Mouse (Mus musculus) MEL (cell line): ENCODE measurements around the gene Nhsl2. TPM values are rescaled to one million over a fixed set of nuclear protein-coding genes. Genes with fewer than 3 reads are reported as not detected.

Experiments used
- DNase-seq: peaks from one replicate; pipeline ENCODE4 v3.0.0; 2011; ENCODE audit warnings: low read depth, low spot score
- H3K27ac ChIP-seq: 2 replicates; pipeline ENCODE4 v1.5.1; 2012; ENCODE audit warnings: low read depth, mild to moderate bottlenecking, control low read depth, low read length, moderate library complexity; ENCODE audit not compliant: control insufficient read depth
- H3K27me3 ChIP-seq, 2 experiments: fragments of 150-350 bp in 1 of 2; sonication (generic) in 1 of 2; 2 replicates each; pipeline ENCODE4 v1.6.1; 2012; ENCODE audit warnings: low read length in 2 of 2, mild to moderate bottlenecking in 2 of 2, improper control_type of control experiment in 1 of 2, moderate library complexity in 1 of 2; ENCODE audit not compliant: insufficient read depth in 2 of 2, control insufficient read depth in 1 of 2
- H3K36me3 ChIP-seq, 2 experiments: 2 replicates each; pipeline ENCODE4 v1.6.1; 2012 to 2014; ENCODE audit warnings: low read length in 2 of 2, improper control_type of control experiment in 1 of 2, inconsistent platforms in 1 of 2, mild to moderate bottlenecking in 1 of 2; ENCODE audit not compliant: insufficient read depth in 2 of 2, control insufficient read depth in 1 of 2
- H3K4me1 ChIP-seq, 2 experiments: fragments of 150-350 bp in 1 of 2; sonication (generic) in 1 of 2; 2 replicates each; pipeline ENCODE4 v1.6.1; 2012; ENCODE audit warnings: low read length in 2 of 2, improper control_type of control experiment in 1 of 2, mild to moderate bottlenecking in 1 of 2; ENCODE audit not compliant: insufficient read depth in 2 of 2, control insufficient read depth in 1 of 2
- H3K4me3 ChIP-seq, 2 experiments: fragments of 150-350 bp in 1 of 2; sonication (generic) in 1 of 2; 2 replicates each; pipeline ENCODE4 v1.5.1; 2012; ENCODE audit warnings: low read depth in 2 of 2, low read length in 2 of 2, mild to moderate bottlenecking in 2 of 2, moderate library complexity in 2 of 2, control low read depth in 1 of 2, improper control_type of control experiment in 1 of 2; ENCODE audit not compliant: control insufficient read depth in 1 of 2, insufficient read depth in 1 of 2
- H3K79me2 ChIP-seq: 2 replicates; pipeline ENCODE4 v1.6.1; 2012; ENCODE audit warnings: mild to moderate bottlenecking, low read length, moderate library complexity; ENCODE audit not compliant: control insufficient read depth, poor library complexity, insufficient read depth
- H3K9ac ChIP-seq: 2 replicates; pipeline ENCODE4 v1.6.1; 2012; ENCODE audit warnings: low read depth, mild to moderate bottlenecking, control low read depth, low read length, moderate library complexity; ENCODE audit not compliant: control insufficient read depth, poor library complexity, severe bottlenecking
- H3K9me3 ChIP-seq: fragments of 150-350 bp; sonication (generic); replicated peaks from 2 replicates; pipeline ENCODE4 v1.6.1; 2012; ENCODE audit warnings: mild to moderate bottlenecking, low read length, improper control_type of control experiment, moderate library complexity; ENCODE audit not compliant: insufficient read depth
- CHD1 ChIP-seq: IDR thresholded peaks from 2 replicates; pipeline ENCODE4 v1.6.1; 2012; ENCODE audit warnings: low read depth, mild to moderate bottlenecking, inconsistent platforms, low read length, improper control_type of control experiment
- CHD2 ChIP-seq: IDR thresholded peaks from 2 replicates; pipeline ENCODE4 v1.6.1; 2011; ENCODE audit warnings: low read length, improper control_type of control experiment
- E2F4 ChIP-seq: IDR thresholded peaks from 2 replicates; pipeline ENCODE4 v1.6.1; 2011; ENCODE audit warnings: low read depth, low read length, improper control_type of control experiment, borderline replicate concordance
- ELF1 ChIP-seq: IDR thresholded peaks from 2 replicates; pipeline ENCODE4 v1.6.1; 2014; ENCODE audit warnings: low read depth, mild to moderate bottlenecking, inconsistent platforms, low read length, improper control_type of control experiment, moderate library complexity
- JUND ChIP-seq: IDR thresholded peaks from 2 replicates; pipeline ENCODE4 v1.6.1; 2011; ENCODE audit warnings: low read depth, mild to moderate bottlenecking, improper control_type of control experiment, low read length
- POLR2A ChIP-seq, 2 experiments: IDR thresholded peaks; 2 replicates each; pipeline ENCODE4 v1.6.1; 2011 to 2012; ENCODE audit warnings: low read length in 2 of 2, mild to moderate bottlenecking in 2 of 2, control low read depth in 1 of 2, improper control_type of control experiment in 1 of 2, low read depth in 1 of 2, moderate library complexity in 1 of 2; ENCODE audit not compliant: control insufficient read depth in 1 of 2, insufficient read depth in 1 of 2, poor library complexity in 1 of 2
- POLR2AphosphoS5 ChIP-seq: IDR thresholded peaks from 2 replicates; pipeline ENCODE4 v1.6.1; 2012; ENCODE audit warnings: low read depth, borderline replicate concordance, mild to moderate bottlenecking, inconsistent platforms, low read length, moderate library complexity, mixed read lengths
- RCOR1 ChIP-seq: IDR thresholded peaks from 2 replicates; pipeline ENCODE4 v1.6.1; 2012; ENCODE audit warnings: low read depth, mild to moderate bottlenecking, inconsistent platforms, low read length, improper control_type of control experiment
- SMC3 ChIP-seq: IDR thresholded peaks from 2 replicates; pipeline ENCODE4 v1.6.1; 2011; ENCODE audit warnings: low read depth, low read length, improper control_type of control experiment
- TBP ChIP-seq: IDR thresholded peaks from 2 replicates; pipeline ENCODE4 v1.8.0; 2011; ENCODE audit warnings: low read depth, low read length, improper control_type of control experiment
- USF2 ChIP-seq, 2 experiments: IDR thresholded peaks; 2 replicates each; pipeline ENCODE4 v1.6.1; 2011 to 2012; ENCODE audit warnings: improper control_type of control experiment in 2 of 2, low read length in 2 of 2, borderline replicate concordance in 1 of 2, inconsistent platforms in 1 of 2, low read depth in 1 of 2, mild to moderate bottlenecking in 1 of 2; ENCODE audit not compliant: insufficient read depth in 1 of 2
- ZNF384 ChIP-seq: IDR thresholded peaks from 2 replicates; pipeline ENCODE4 v1.6.1; 2012; ENCODE audit warnings: low read depth, mild to moderate bottlenecking, inconsistent platforms, low read length, improper control_type of control experiment
- polyA plus RNA-seq, 2 experiments: library from polyadenylated mRNA; stranded (reverse) in 1 of 2; unstranded in 1 of 2; fragments of >175 nt in 1 of 2; fragments of >200 nt in 1 of 2; gene quantifications; 2 replicates each; pipeline versions ENCODE4 v1.2.1 to v1.2.4; 2012; ENCODE audit warnings: low replicate concordance in 2 of 2, low read depth in 1 of 2; ENCODE audit not compliant: insufficient read length in 2 of 2, insufficient read depth in 1 of 2, missing spikeins in 1 of 2
- total RNA-seq: library from RNA; depleted of rRNA; stranded (reverse); fragments of 300-350 nt; gene quantifications from 2 replicates; pipeline ENCODE4 v1.2.3, GENCODE M21; 2012

Gene Nhsl2
- total and polyA plus RNA-seq, 3 experiments: 0.01 to 0.23 TPM; not detected in 1

DNA sequence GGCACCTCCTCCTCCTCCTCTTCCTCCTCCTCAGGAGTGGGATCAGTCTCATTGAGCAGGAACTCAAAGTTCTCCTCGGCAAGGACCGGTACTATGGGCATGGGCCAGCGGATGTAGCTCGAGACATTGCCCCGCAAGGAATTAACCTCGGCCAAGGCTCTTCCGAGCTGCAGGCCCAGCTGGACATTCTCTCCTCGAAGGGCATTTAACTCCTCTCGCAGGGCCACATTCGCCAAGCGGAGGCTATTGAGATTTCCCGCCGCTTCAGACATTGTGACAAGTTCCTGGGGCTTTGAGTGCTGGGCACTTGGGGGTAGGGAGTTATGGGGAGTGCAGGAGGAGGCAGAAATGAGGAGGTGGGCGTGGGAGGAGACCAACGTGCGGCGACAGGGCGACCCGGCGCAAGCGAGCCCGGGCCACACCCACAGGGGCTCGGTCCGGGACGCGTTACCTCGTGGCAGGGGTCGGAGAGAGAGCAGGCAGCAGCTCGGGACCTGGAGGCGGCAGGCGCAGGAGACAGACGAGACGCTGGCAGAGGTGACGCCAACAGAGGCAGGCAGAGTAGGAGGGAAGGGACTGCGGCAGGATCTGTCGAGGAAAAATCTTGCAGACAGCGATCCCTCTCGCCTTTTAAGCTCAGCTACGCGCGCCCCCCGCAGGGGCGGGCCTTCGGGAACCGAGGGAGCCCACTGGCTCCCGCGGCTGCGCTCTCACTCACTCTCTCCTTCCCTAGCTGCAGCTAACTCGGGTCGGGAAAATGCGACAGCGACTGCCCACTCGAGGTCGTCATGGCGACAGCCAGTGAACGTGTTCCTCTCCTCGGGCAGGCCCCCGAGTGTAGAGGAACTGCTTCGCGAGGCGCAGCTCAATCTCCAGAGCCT, 221.6 kb downstream of the Nhsl2 start, which contains the start of gene Rtl5:
TSS of gene Rtl5 (minus strand) at position 714 of the 881 bp plus-strand sequence.
- Histone ChIP-seq H3K9me3 (no peaks in the 10 kb centered on the region), H3K36me3 (no peaks in the 10 kb centered on the region), H3K27me3 (peaks cover 0 to 3% of the 10 kb centered on the region in 2 experiments; a peak in 1 of 4 replicates), H3K9ac (no peak within 1 kb of the TSS), H3K27ac (no peak within 1 kb of the TSS), H3K4me3 (peak within 1 kb of the TSS; percentile 2 to 15; a peak in 1 of 4 replicates), H3K79me2 (no peaks in the 10 kb centered on the region), H3K4me1 (no peaks in the 10 kb centered on the region)
- peak; percentile 30 for DNase-seq
- TF ChIP-seq ZNF384: no peak
- TF ChIP-seq RCOR1: no peak
- no peak for TF ChIP-seq POLR2A (IDR thresholded peaks at IDR 0.05; ENCODE audit: control insufficient read depth in 1 of 2, insufficient read depth in 1 of 2, low read depth in 1 of 2, low read length in 2 of 2, poor library complexity in 1 of 2)
- no peak for TF ChIP-seq POLR2AphosphoS5
- no peak for TF ChIP-seq JUND
- TF ChIP-seq ELF1: no peak
- TF ChIP-seq CHD1: no peak

DNA sequence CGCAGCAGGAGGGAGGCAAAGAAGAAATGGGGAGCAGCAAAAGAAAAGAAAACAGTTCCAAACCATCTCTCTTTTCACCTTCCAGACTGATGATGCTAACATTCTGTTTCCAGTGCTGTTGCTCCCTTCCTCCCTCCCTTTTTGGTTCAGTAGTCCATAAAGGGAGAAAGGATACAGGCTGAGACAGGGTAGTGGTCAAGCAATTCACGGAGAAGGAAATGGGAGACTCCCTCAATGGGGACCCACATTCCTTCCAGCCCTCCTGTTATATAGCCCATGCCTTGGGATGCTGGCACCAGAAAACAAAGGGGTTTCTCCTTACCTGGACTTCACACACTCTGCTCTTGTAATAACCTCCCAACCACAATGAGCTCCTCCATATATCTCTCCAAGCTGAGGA, 222.3 kb downstream of the Nhsl2 start:
- Histone ChIP-seq H3K4me1 (no peaks in the 10 kb centered on the region), H3K4me3 (no peak overlapping the region), H3K9ac (no peak overlapping the region), H3K27ac (no peak overlapping the region), H3K27me3 (peaks cover 0 to 3% of the 10 kb centered on the region in 2 experiments; a peak in 1 of 4 replicates), H3K79me2 (no peaks in the 10 kb centered on the region), H3K36me3 (no peaks in the 10 kb centered on the region)
- DNase-seq: no peak
- no peak for TF ChIP-seq SMC3
- TF ChIP-seq TBP: no peak
- no peak for TF ChIP-seq USF2 (IDR thresholded peaks at IDR 0.05; ENCODE audit: borderline replicate concordance in 1 of 2, insufficient read depth in 1 of 2, low read depth in 1 of 2, low read length in 2 of 2)
- TF ChIP-seq CHD1: no peak
- no peak for TF ChIP-seq E2F4
- no peak for TF ChIP-seq CHD2
- TF ChIP-seq, all 39 proteins: peak for 0
- H3K9me3 ChIP-seq: no peaks in the 10 kb centered on the region
